Mouse (Mus musculus) CD4-positive, CD25-positive, alpha-beta regulatory T cell, adult 2 months (primary cell): ENCODE results near the gene Clta.

ENCODE experiments used
- DNase-seq: peaks from one replicate; pipeline ENCODE4 v3.0.0-alpha.2; 2012; ENCODE audit warnings: low read depth, low spot score

Gene Clta

DNA sequence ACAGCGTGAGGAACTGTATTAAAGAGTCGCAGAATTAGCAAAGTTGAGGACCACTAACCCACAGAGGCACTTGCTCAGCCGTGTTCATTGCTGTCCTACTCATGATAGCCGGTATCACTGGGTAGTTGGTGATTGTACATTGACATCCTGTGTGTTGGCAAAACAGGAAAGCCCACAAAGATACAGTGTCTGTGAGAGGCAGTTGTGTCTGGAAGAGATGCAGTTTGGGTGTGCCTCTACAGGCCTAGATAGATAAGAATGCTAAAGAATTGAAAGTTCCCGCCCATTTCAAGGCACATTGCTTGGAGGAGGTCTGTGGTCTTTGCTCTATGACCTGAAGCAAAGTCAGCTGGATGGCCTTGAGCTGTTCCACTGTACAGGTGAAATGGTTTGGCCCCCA, at the start of gene Clta:
TSS of gene Clta (plus strand) at position 327 of the 400 bp plus-strand sequence.
- no peak for DNase-seq

DNA sequence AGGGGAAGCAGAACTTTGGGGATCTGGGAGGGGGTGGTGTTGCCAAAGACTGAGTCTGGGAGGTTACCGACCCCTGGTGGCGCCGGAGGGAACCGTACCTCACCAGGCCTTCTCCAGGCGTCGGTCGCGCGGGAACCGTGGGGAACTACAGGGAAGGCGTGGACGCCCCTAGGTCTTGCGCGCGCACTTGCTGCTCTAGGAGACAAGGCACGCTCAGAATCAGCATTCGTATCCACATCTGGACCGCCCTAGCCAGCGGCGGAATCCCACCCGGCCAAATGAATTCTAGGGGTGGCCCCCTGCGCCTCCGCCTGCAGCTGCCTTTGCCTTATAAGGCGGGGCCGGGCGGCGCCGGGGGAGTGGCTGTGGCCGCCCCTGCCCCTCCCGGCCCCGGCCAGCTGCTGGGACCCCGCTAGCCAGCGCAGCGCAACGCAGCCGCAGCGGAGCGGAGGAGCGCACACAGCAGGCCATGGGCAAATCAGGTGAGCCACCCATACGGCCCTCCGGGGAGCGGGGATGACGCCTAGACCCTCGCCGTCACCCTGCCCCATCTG, 46.9 kb upstream of the Clta start, which contains the start of gene Glipr2:
TSS of gene Glipr2 (plus strand) at position 110 of the 554 bp plus-strand sequence.
- DNase-seq = peak; percentile 93

DNA sequence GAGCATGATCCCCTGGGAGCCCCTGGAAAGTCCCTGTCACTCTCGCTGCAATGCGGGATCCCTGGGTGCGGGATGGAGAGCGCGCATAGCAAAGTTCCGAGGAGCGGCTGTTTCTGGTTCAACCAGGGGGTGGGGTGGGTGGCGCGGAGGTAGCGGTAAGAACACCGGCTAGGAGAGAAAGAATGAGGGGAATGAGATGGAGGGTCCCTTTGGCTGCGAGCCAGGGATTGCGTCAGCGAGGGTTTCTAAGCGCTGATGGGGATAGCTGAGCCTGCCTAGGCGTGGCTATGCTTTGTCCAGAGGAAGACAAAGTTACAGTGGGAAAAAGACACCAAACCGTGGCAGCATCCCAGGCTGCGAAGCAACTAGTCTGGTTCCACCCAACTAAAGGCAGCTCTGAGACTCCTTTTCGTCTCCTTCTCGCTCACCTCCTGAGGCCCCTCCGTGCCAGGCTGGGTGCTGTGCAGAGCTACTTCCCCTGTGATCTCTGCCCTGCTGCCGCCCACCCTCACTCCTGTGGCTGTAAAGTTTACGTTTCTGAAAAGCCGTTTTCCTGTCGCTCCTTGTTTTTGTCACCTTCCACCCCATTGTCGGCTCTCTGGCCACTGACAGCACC, 46.3 kb upstream of the Clta start:
- peak; percentile 60 for DNase-seq

DNA sequence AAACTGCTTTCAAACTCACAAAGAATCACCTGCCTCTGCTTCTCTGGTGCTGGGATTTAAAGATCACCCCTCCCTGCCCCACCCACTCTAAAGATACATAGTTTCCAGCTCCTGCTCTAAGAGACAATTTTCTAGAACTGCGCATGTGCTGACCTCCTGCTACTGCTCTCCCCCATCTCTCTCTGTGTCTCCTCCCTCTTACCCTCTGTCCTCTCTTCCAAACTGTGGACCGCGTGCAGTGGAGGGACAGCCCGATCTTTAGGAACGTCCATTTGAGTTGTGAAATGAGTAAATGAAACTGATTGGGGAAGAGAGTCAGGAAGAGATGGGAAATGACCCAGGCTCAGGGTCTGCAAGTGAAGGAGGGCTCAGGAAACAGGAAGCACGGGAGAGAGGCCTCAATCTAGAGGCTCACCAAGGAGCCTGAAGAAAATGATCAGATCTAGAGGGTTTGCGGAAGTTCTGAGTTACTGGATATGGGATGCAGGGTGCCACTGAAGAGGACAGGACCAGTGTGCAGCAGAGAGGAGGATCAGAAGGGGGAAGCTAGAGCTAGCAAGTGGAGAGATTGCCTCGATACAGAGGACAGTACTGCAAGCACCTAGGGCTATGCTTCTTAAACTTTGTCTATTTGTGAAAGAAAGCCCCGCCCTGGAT, 44.6 kb upstream of the Clta start:
- DNase-seq = peak; percentile 71

DNA sequence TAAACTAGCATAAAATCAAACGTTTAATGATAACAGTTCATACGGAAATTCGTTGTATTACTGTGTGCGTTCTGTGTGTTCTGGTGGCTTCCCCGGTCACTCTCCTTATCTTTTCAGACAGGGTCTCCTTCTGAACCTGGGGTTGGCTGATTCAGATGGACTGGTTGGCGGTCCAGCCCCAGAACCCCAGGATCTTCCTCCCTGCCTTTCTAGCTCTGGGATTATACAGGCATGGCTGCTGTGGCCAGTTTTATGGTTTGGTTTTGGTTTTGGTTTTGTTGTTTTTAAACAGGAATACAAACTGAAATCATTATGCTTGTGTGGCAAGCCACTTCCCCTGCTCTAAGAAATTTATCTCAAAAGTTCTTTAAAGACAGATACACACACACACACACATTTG, 44.0 kb upstream of the Clta start:
- DNase-seq = peak; percentile 53

DNA sequence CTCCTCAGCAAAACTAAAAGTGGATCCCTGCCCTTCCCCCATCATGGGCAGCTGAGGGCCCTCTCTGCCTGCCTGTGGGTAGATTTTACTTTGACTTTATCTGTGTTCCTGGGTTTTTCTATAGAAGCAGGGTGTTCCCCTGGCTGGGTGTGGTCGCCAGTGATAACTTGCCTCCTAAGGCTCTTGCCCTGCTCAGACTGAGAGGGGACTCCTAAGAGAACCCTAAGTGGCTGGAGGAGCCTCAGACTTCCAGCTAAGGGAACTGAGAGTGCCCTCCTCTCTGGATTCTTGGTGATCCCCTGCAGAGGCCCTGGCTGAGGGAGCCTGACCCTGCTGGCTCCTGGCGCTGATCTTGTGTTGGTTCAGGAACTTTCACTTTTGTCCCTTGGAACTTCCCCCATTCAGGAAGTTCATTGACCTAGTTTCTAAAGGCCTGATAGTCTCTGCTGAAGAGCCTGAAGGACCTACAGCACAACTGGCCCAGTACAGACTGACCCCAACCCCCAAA, 39.9 kb upstream of the Clta start:
- DNase-seq = peak; percentile 53

DNA sequence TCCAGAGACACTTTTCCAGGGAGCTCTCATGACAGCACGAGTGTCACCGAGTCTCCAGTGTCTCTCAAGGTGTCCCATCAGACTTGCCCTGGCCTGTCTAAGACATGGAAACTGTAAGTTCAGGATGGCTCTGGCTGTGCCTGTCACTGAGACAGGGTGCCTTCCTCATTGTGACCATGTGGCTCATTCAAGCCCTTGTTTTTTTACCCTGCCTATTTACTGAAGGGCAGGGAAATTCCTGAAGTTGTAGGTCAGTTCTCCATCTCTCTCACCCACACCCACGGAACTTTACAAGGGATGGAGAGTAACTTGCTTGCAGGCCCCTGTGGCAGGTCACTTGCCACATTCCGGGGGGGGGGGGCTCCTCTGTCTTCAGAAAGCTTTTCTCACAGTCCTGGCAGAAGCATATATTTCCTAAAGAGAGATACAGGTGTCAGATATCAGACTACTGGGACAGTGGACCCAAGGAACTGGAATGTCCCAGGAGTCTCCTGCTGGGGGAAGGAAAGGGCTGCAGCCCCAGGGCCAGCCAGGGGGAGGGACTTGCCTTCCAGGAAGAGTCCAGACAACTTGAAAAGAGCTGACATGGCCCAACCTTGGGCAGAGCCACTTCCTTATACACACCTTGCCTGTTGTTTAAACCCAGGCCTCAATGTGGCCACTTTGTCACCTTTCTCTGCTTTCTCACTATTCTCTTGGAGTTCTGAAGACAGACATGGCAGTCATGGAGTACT, 39.1 kb upstream of the Clta start:
- DNase-seq = no peak

DNA sequence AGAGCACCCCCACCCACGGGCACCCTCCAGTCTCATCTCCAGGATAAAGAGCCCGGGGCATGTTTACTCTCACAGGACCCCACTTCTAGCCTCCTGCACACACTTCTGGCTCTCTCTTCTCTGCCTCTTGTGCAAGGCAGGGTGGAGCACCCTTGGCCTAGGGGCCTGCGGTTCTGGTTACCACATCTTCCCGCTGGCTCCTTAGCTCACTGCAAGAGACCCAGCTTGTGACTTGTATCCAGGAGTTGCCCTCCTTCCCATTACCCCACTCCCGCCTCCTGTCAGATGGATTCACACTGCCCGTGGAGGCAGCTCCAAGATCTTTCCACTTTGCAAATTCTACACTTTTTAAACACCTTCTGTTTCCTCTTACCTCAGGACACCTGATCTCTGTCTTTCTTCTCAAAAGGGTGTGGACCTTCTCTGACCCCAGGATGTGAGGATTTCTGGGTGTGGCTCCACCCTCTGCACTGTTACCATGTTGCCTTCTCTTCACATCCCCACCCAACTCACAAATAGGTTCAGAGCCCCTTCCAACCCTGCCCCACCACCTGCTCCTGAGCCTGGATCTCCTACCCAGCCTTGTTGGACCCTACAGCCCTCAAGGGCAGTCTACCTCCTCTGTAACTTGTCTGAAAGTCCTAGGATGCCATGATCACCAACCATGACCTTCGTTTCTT, 38.3 kb upstream of the Clta start:
- DNase-seq = no peak

DNA sequence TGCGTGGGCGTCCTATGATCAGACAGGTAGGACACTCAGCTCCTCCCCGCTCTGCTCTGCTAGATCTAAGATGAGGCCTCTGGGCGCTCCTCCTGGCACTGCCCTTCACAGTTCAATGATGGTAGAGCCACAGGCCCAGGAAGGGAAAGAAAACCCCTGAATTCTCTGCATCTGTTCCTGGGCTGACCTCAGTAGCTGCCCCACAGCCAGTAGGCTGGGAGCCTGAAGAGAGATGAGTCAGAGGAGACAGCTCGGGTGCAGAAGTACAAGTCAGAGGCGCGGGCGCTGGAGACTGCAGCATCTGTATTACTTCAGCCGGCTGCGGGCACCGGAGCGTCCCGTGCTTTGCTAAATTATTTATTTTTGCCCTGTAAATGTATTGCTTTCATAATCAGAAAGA, 35.6 kb upstream of the Clta start:
- DNase-seq = no peak

DNA sequence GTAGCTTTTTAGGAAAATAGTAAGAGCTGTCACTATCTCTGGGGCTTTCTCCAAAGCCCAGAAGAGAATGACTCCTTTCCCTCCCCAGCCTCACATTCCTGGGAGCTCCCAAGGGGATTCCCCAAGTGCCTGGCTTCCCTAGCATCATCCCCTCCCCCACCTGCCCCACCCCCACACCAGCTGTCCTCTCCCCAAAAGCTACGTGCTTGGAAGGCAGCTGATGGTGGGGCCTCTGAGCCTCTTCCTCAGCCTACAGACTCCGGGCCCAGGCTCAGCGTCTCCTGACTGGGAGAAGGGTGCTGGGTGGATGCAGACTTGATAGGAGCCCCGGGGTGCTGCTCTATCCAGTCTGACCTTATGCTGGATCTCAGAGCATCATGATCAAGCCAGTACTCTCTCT, 34.9 kb upstream of the Clta start:
- DNase-seq = no peak

DNA sequence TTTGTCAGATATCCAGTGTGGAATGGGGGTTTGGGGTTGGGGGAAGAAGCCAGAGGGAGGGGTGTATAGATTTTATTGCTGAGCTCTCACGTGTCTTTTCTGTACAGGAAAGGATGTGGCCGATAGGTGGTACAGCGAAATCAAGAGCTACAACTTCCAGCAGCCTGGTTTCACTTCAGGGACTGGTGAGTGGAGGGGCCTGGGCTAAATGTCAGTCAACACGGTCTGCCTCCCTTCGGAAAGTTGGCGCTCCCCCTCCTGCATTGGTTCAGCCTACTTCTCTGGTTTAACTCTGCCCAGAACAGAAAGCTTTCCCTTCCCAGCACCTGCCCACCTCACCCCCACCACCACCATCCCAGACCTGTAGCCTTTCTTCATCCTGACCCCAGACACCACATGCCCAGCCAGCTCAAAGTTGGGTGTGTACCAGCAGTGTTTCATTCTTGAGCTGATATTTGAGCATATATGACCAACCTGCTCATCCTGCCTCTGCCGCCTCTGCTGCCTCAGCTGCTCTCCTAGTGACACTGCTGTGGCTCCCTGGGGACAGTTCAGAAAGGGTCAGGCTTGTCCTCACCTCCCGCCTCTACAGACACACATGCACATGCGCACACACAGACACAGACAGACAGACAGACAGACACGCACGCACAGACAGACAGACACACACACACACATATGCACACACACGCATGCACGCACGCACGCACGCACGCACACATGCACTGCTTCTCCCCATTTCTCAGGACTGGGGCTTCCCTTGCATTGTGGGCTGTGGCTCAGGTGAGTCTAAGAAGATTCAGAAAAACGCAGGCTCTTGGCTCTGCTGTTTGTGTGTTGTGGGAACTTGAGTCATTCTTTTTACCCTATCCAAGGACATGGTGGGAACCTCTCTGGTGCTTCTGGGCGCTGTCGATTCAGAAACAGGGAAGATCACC, 33.6 kb upstream of the Clta start:
- DNase-seq = peak; percentile 65

DNA sequence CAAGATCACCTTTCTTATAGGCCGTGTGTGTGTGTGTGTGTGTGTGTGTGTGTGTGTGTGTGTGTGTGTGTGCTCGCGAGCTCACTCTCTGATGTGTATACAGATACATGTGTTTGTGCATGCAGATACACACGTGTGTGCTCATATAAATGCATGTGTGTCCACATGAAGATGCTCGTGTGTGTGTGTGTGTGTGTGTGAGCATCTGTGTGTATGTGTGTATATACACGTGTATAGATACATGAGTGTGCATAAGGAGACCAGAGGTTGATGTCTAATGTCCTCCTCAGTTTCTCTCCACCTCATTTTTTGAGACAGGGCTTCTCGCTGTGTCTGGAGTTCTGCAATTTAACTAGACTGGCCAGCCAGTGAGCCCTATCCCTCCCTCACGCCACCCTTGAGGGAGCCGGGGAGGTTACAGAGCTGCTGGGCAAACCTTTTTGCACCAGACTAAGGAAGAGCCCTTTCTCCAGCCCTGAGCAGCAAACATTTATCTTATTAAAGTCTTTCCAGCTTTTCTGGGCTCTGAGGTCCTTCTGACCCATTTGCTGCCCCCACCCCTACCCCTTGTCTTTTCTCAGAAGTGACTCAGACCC, 32.6 kb upstream of the Clta start:
- peak; percentile 44 for DNase-seq

DNA sequence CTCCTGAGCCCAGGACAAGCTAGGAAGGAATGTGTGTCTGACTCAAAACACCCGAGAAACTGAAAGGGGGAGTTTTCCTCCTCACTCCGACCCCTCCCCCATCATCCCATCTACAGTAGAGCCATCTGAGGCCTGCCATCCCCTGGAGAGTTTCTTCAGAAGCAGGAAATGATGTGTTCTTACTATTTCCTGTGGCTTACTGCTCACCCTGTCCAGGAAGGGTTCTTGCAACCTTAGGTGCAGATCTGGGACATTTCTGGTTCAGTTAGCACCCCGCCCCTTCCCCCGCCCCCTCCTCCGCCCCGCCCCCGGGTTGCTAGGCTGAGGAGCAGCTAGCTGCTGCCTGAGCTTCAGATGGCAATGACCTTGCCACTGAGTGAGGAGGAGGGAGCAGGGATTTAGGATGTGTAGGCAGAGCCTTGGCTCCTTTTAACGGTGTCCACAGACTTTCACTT, 32.1 kb upstream of the Clta start:
- DNase-seq = peak; percentile 83

DNA sequence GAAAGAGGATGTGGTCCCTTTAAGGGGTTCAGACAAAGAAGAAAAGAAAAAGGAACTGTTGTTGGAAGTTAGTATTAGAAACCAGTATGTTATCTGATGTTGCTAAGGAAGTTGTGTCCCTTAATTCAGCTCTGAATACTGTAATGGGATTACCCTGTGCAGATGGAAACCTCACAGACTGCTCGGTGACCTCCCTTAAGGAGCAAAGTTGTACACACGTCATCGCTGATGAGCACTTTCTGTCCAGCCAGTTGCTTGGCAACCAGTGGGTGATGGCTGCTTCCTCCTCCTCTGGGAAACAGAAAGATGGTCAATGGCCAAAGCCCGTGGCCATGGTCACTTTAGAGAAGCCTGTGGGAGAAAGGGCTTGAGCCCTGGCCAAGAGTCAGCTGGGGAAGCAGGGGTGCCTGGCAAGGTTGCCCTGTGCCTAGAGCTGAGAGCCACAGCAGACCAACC, 30.7 kb upstream of the Clta start:
- DNase-seq = peak; percentile 72

DNA sequence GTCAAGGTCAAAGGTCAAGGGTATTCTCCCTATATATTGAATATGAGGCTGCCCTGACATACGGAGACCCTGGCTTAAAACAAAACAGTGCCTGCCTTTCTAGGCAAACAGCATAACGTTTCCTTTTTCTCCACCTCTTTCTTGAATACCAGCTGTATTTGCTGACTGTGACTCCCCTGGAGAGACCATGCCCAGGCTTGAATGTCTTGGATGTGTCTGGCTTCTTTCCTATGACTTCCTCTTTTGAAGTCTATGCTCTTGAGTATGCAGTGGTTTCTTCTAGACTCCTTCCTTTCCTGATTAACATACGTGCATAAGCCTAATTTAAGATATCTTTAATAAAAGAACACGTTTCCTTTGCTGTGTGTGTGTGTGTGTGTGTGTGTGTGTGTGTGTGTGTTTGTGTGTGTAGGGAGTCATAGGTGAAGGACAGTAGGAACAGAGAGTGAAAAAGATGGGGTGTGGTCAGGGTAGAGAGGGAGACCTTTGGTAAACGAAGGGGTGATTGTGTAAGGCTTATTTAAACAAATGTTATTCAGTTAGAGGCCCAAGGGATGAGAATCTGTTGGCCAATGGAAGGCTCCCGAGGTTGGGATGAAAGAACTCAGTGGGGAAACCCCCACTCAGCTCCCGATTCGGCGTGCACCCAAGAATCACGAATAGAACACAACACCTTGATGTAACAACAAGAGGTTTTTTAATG, 29.2 kb upstream of the Clta start:
- DNase-seq = no peak

DNA sequence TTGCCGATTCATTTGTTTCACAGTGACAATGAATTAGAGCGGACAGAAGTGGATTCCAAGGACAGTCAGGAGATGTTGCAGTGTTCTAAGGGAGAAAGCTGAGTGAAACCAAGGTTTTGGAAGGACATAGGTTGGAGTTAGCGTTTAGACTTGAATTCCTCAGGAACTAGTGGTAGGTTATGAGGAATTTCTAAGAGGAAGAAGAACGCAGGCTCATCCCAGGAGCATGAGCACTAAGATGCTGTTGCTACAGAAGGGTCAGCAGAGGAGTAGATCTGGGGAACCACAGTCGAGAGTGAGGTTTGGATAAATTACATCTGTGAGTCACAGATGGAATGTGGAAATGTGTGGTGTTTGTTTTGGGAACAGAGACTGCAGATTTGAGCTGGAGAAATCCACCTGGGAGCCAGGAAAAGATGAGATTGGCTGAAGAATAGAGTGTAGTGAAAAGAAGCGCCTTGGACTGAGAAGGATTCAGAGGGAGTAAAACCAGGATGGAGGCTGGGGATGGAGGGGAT, 28.0 kb upstream of the Clta start:
- DNase-seq = no peak

DNA sequence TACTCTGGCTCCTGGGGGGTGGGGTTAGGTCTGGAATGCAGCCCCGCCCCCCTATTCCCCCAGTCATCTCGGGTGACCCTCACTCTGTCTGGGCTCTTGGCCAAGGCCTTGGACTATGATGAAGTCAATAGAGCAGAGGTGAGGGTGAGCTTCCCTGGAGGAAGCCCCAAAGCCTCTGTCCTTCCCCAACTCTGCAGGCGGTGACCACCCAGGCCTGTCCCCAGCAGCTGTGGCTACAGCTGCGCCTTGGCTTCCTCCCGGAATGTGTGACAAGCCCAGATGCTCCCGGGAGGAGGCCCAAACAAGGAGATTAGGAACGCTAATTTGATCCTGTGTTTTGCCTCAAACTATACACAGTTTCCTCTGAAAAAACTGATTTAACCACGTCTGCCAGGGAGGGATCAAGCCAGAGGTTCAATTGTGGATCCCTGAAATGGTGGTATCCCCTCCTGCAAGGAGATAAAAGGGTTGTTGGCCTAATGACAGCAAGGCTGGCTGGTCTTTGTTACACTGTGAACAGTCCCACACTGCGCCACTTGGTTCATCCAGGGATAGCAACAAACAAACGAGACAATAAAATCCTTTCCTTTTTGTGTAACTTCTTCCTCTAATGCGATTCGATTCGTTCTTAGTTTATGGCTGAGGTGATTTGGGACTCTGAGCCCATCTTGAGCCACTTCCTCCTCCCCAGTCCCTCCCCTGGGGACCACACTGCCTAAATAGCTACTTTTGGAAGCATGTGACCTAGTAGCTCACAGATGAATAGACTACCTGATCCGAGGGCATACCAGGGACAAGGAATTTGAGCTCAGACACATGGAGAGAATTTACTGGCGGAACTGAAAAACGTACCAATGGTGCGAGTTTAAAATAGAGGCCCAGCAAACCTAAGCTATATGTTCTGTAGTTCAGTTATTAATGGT, 25.5 kb upstream of the Clta start:
- no peak for DNase-seq

DNA sequence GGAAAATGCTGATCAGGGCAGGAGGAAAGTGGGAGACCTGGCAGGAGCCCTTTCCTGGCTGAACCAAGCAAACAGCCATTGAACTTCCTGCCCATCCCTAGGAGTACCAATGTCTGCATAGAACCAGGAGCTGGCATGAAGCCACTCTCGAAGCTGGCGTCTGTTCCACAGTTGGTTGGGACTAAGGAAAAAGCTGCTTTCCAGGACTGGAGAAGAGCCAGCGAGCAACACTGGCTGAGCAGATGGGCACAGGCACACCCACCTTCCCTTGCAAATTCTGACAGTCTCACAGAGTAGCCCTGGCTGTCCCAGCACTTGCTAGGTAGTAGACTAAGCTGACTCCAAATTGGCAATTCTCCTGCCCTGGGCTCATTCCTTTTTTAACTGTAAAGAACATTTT, 24.5 kb upstream of the Clta start:
- DNase-seq = no peak
